Mouse (Mus musculus): ENCODE data around the gene Ptprg. TPM values are rescaled to one million over a fixed set of nuclear protein-coding genes. Genes with fewer than 3 reads are reported as not detected.

Ptprg gene
- total and polyA plus RNA-seq, 2 experiments from 2014 or later: 8.7 to 63.4 TPM

DNA sequence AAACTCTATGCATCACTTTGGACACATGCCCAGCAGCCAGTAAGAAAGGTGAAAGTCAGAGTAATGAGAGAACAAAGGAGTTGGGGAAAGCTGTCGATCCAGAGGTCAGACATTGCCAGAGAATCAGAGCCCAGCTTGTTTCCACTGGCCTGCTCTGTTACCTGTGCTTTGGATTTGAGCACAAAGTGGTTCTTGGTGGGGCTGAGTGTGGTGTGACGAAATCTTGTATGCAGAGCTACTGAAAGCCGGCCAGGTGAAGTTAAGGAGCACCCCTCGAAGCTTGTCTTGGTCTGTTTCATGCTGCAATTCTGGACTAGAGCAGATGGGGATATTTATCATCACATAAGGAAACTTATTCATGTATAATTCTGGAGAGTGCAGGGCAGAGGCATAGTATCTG, 145.5 kb downstream of the Ptprg start:
- no peak overlapping the region for H3K9ac ChIP-seq (replicated peaks; ENCODE audit: low read depth, low read length)
- WGBS: 66% methylated on average over 4 of the region's 4 CpGs
- TF ChIP-seq EP300 (IDR thresholded peaks at IDR 0.05; ENCODE audit: low read depth) (no peak), CTCF (IDR thresholded peaks at IDR 0.05; ENCODE audit: low read depth) (no peak)

DNA sequence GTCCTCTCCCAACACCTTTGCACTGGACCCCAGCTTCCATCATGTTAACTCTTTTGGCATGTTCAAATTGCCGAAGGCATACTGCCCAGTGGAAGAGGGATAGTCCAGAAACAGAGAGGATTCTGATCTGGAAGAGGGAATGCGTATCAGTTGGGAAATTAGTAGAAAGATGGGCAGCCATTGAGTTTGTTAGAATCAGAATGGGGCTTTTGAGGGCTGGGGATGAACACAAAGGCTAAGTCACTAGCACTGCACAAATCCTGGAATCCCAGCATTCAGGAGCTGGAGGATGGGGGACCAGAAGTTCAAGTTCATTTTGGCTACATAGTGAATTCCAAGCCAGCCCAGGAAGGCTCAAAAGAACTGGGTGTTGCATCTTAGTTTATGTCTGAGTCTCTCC, 146.3 kb downstream of the Ptprg start:
- H3K9ac ChIP-seq (replicated peaks; ENCODE audit: low read depth, low read length): no peak overlapping the region
- 92% methylated on average over 2 of the region's 2 CpGs for WGBS
- ATAC-seq (ENCODE audit: insufficient read depth, low read depth) (no peak), DNase-seq (ENCODE audit: low spot score) (no peak)
- no peak overlapping the region for H3K27ac ChIP-seq (ENCODE audit: low read depth)
- no peak for TF ChIP-seq CTCF (IDR thresholded peaks at IDR 0.05; ENCODE audit: low read depth)
- no peak overlapping the region for H3K4me2 ChIP-seq (ENCODE audit: low read depth, low read length)
- H3K4me1 ChIP-seq (ENCODE audit: control insufficient read depth, insufficient read depth): peaks cover 16% of the 10 kb centered on the region; the same call in 1 of the 2 replicates
- no peaks in the 10 kb centered on the region for H3K36me3 ChIP-seq (replicated peaks; ENCODE audit: control insufficient read depth, insufficient read depth, low read length)
- H3K27me3 ChIP-seq (ENCODE audit: control insufficient read depth, insufficient read depth, low read length): no peaks in the 10 kb centered on the region
- no peak overlapping the region for H3K4me3 ChIP-seq (ENCODE audit: low read depth, low read length)
- no peaks in the 10 kb centered on the region for H3K9me3 ChIP-seq (replicated peaks; ENCODE audit: control insufficient read depth, low read length)

More for the DNA sequence above, 145.5 kb downstream of the Ptprg start:
- Histone ChIP-seq H3K27me3 (ENCODE audit: control insufficient read depth, insufficient read depth, low read length) (no peaks in the 10 kb centered on the region), H3K9me3 (replicated peaks; ENCODE audit: control insufficient read depth, low read length) (no peaks in the 10 kb centered on the region), H3K36me3 (replicated peaks; ENCODE audit: control insufficient read depth, insufficient read depth, low read length) (no peaks in the 10 kb centered on the region), H3K4me2 (ENCODE audit: low read depth, low read length) (no peak overlapping the region), H3K4me3 (ENCODE audit: low read depth, low read length) (no peak overlapping the region), H3K4me1 (ENCODE audit: control insufficient read depth, insufficient read depth) (peaks cover 16% of the 10 kb centered on the region; the same call in 1 of the 2 replicates), H3K27ac (ENCODE audit: low read depth) (no peak overlapping the region)
- ATAC-seq (ENCODE audit: insufficient read depth, low read depth): no peak
- DNase-seq (ENCODE audit: low spot score): no peak

DNA sequence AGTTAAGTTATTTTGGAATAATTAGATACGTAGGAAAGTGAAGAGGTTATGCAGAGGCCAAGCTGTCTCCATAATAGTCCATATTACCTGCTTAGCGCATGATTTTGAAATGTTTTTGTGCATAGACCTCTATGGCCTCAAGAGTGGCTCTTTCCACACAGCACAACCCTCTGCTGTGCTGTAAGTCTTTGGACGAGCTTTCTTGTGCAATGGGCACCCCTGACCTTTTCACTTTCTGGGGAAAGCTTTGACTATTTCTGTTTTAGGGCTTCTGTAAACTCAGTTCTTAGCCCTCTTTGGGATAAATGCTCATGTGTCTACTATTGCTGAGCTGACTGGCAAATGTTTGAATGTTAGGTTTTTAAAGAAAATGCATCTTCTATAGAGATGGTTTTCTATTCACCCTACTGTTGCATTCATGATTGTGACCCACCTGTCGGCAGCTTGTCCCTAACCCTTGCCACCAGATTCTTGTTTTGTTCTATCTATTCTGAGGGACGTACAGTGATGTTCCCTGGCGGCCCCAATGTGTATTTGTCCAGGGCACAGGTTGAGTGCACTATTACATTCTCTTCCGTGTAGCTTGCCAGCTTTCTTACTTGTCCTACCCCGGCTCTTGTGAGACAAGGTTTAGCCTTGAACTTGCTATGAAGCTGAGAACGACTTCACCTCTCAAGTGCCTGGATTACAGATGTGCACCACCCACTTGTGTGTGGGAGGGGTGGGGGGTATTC, 148.4 kb downstream of the Ptprg start:
- Histone ChIP-seq H3K27me3 (ENCODE audit: control insufficient read depth, insufficient read depth, low read length) (no peaks in the 10 kb centered on the region), H3K4me3 (ENCODE audit: low read depth, low read length) (no peak overlapping the region), H3K36me3 (replicated peaks; ENCODE audit: control insufficient read depth, insufficient read depth, low read length) (no peaks in the 10 kb centered on the region), H3K4me2 (ENCODE audit: low read depth, low read length) (no peak overlapping the region), H3K9ac (replicated peaks; ENCODE audit: low read depth, low read length) (no peak overlapping the region), H3K27ac (ENCODE audit: low read depth) (no peak overlapping the region), H3K9me3 (replicated peaks; ENCODE audit: control insufficient read depth, low read length) (no peaks in the 10 kb centered on the region), H3K4me1 (ENCODE audit: control insufficient read depth, insufficient read depth) (peaks cover 17% of the 10 kb centered on the region)
- no peak for DNase-seq (ENCODE audit: low spot score)
- WGBS: 71% methylated on average over 9 of the region's 9 CpGs
- ATAC-seq (ENCODE audit: insufficient read depth, low read depth): no peak
- no peak for TF ChIP-seq EP300 (IDR thresholded peaks at IDR 0.05; ENCODE audit: low read depth)
- no peak for TF ChIP-seq CTCF (IDR thresholded peaks at IDR 0.05; ENCODE audit: low read depth)

DNA sequence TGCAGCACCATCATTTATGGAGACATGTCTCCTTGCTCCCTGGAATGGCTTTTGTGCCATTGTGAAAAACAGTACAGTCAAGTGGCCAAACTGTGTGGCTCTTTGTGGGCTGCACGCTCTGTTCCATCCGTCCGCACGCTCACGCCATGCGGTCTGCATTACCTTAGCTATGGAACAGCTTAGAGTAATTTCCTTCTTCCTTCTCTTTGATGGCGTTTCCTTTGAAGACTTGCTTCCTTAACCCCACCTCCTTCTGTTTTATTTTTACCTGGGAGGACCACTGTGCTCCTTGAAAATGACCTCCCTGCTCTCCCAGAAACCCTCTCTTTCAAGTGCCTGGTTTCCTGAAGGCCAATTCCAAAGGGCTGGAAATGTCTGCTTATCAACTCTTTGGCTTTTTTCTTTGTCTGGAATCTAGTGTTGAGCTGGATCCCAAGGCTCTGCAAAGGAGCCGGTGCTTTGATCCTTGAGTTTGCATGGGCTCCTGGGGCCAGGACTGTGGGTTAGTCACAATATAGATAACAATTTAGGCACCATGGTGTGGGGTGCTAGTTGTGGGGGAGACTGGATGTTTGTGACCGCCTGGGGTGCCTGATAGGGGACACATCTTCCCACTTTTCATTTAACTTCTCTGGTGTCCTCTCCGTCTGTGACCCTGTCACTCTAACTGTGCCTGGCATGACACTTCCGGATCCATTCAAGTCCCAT, 149.6 kb downstream of the Ptprg start:
- Histone ChIP-seq H3K27ac (ENCODE audit: low read depth) (no peak overlapping the region), H3K27me3 (ENCODE audit: control insufficient read depth, insufficient read depth, low read length) (no peaks in the 10 kb centered on the region), H3K4me1 (ENCODE audit: control insufficient read depth, insufficient read depth) (peaks cover 17% of the 10 kb centered on the region), H3K9me3 (replicated peaks; ENCODE audit: control insufficient read depth, low read length) (no peaks in the 10 kb centered on the region), H3K36me3 (replicated peaks; ENCODE audit: control insufficient read depth, insufficient read depth, low read length) (no peaks in the 10 kb centered on the region), H3K4me3 (ENCODE audit: low read depth, low read length) (no peak overlapping the region), H3K4me2 (ENCODE audit: low read depth, low read length) (no peak overlapping the region), H3K9ac (replicated peaks; ENCODE audit: low read depth, low read length) (no peak overlapping the region)
- ATAC-seq (ENCODE audit: insufficient read depth, low read depth) (no peak), DNase-seq (ENCODE audit: low spot score) (no peak)
- no peak for TF ChIP-seq EP300 (IDR thresholded peaks at IDR 0.05; ENCODE audit: low read depth)
- no peak for TF ChIP-seq CTCF (IDR thresholded peaks at IDR 0.05; ENCODE audit: low read depth)
- WGBS: 66% methylated on average over 11 of the region's 11 CpGs

DNA sequence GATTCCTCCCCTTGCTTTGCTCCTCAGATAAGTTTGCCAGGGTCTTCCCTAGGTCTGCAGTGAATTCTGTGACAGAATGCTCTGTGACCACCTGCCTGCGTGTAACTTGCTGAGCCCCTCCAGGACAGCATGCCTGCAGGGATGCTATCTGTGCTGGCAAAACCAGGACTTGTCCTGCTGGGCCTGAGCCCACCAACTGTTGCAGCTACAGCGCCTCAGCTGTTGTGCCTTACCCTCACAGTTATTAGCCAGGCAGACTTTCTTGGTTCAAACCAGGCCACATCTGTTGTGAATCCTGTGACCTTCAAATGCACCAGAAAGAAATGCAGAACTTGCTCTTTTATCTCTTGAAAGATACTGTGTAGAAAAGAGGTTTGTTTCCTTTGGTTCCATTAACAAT, 151.5 kb downstream of the Ptprg start:
- H3K27ac ChIP-seq (ENCODE audit: low read depth): no peak overlapping the region
- H3K36me3 ChIP-seq (replicated peaks; ENCODE audit: control insufficient read depth, insufficient read depth, low read length): no peaks in the 10 kb centered on the region
- no peak for DNase-seq (ENCODE audit: low spot score)
- H3K4me2 ChIP-seq (ENCODE audit: low read depth, low read length): no peak overlapping the region
- no peak overlapping the region for H3K9ac ChIP-seq (replicated peaks; ENCODE audit: low read depth, low read length)
- 44% methylated on average over 2 of the region's 2 CpGs for WGBS
- no peak for TF ChIP-seq CTCF (IDR thresholded peaks at IDR 0.05; ENCODE audit: low read depth)
- TF ChIP-seq EP300 (IDR thresholded peaks at IDR 0.05; ENCODE audit: low read depth): no peak
- no peaks in the 10 kb centered on the region for H3K9me3 ChIP-seq (replicated peaks; ENCODE audit: control insufficient read depth, low read length)
- no peak overlapping the region for H3K4me3 ChIP-seq (ENCODE audit: low read depth, low read length)
- no peak for ATAC-seq (ENCODE audit: insufficient read depth, low read depth)
- H3K4me1 ChIP-seq (ENCODE audit: control insufficient read depth, insufficient read depth): peaks cover 17% of the 10 kb centered on the region
- no peaks in the 10 kb centered on the region for H3K27me3 ChIP-seq (ENCODE audit: control insufficient read depth, insufficient read depth, low read length)
